ENCODE assay signal across 10 mouse cellular contexts in genomic region chr9:54765336-54766085, GRCm38 (mm10). TPM values are rescaled to one million over a fixed set of nuclear protein-coding genes. Genes with fewer than 3 reads are reported as not detected.
A peak's percentile ranks its signal among the peaks of the same experiment; 100 is the strongest.
DNase-seq lines count a peak whose midpoint lies in the region; ATAC-seq and TF ChIP-seq lines count a peak whose summit lies in the region.
"Had no signal": no experiment of that assay in that cellular context is flagged by ENCODE, and none has a peak within 500 bp of the region (broad histone marks: within the 10 kb centered on the region; RNA-seq: fewer than 3 reads in every experiment).

No protein-coding gene starts in this region.

- no peaks in the 10 kb centered on the region for H3K36me3 ChIP-seq in heart, postnatal 0 days (replicated peaks; ENCODE audit: control insufficient read depth, insufficient read depth, low read length)
- no peaks in the 10 kb centered on the region for H3K36me3 ChIP-seq in intestine, embryonic 14.5 days (ENCODE audit: control insufficient read depth, insufficient read depth, low read length)
- H3K36me3 ChIP-seq in neural tube, embryonic 13.5 days, result no peaks in the 10 kb centered on the region

- ATAC-seq in heart, postnatal 0 days (ENCODE audit: insufficient read depth, low read depth), result no peak
- 0 out of 2 replicates have a peak, but pooled peaks have one; percentile 40 for ATAC-seq in intestine, embryonic 14.5 days (replicated peaks; ENCODE audit: low FRiP score, low TSS enrichment, low read depth)
- peak; percentile 30; the same call in 1 of the 2 replicates for ATAC-seq in neural tube, embryonic 13.5 days (ENCODE audit: low read depth)

- H3K27me3 ChIP-seq in heart, postnatal 0 days (ENCODE audit: control insufficient read depth, insufficient read depth, low read length), result peaks cover 88% of the 10 kb centered on the region
- peaks cover 71% of the 10 kb centered on the region for H3K27me3 ChIP-seq in intestine, embryonic 14.5 days (replicated peaks; ENCODE audit: control insufficient read depth, insufficient read depth, low read length)
- H3K27me3 ChIP-seq in neural tube, embryonic 13.5 days, result peaks cover 67% of the 10 kb centered on the region

- peak overlapping the region; percentile 49 for H3K4me2 ChIP-seq in heart, postnatal 0 days (ENCODE audit: low read depth, low read length)
- H3K4me2 ChIP-seq in intestine, embryonic 14.5 days (ENCODE audit: low read length), result peak overlapping the region; percentile 69
- peak overlapping the region; percentile 74 for H3K4me2 ChIP-seq in neural tube, embryonic 13.5 days

- H3K9me3 ChIP-seq in heart, postnatal 0 days (replicated peaks; ENCODE audit: control insufficient read depth, low read length), result no peaks in the 10 kb centered on the region
- no peaks in the 10 kb centered on the region for H3K9me3 ChIP-seq in intestine, embryonic 14.5 days (ENCODE audit: control insufficient read depth, low read length)
- H3K9me3 ChIP-seq in neural tube, embryonic 13.5 days, result no peaks in the 10 kb centered on the region

- H3K27ac ChIP-seq in heart, postnatal 0 days (ENCODE audit: low read depth), result no peak overlapping the region
- no peak overlapping the region for H3K27ac ChIP-seq in intestine, embryonic 14.5 days (ENCODE audit: low read depth)
- 0 out of 2 replicates have a peak overlapping the region, but pooled peaks have one; percentile 5 for H3K27ac ChIP-seq in neural tube, embryonic 13.5 days (replicated peaks)
- H3K27ac ChIP-seq: macrophage had no signal

- TF ChIP-seq CTCF in heart, postnatal 0 days (IDR thresholded peaks at IDR 0.05; ENCODE audit: low read depth), result no peak

- DNase-seq in heart, postnatal 0 days (ENCODE audit: low spot score), result no peak
- DNase-seq in heart, adult 8-10 months (ENCODE audit: low spot score), result no peak
- DNase-seq in embryo, embryonic 11 days, result peak; percentile 73
- peak; percentile 69 for DNase-seq in intestine, embryonic 14.5 days (ENCODE audit: low spot score)
- DNase-seq in thymus, postnatal 25 days, result no peak
- no peak for DNase-seq in cerebellum, adult 8-10 months
- no peak for DNase-seq in adrenal gland, adult 8-10 months

- WGBS in heart, postnatal 0 days, result under 1% methylated on average over 41 of the region's 41 CpGs
- WGBS in intestine, embryonic 14.5 days, result under 1% methylated on average over 41 of the region's 41 CpGs
- 1% methylated on average over 41 of the region's 41 CpGs for WGBS in neural tube, embryonic 13.5 days

- peak overlapping the region; percentile 37 for H3K4me3 ChIP-seq in heart, postnatal 0 days (ENCODE audit: low read depth, low read length)
- peak overlapping the region; percentile 39 for H3K4me3 ChIP-seq in intestine, embryonic 14.5 days (ENCODE audit: low read depth, low read length)
- peak overlapping the region; percentile 45 for H3K4me3 ChIP-seq in neural tube, embryonic 13.5 days

- peaks cover 11% of the 10 kb centered on the region; the same call in 1 of the 2 replicates for H3K4me1 ChIP-seq in heart, postnatal 0 days (ENCODE audit: control insufficient read depth, insufficient read depth)
- H3K4me1 ChIP-seq in intestine, embryonic 14.5 days (replicated peaks; ENCODE audit: control insufficient read depth, insufficient read depth, low read length), result peaks cover 18% of the 10 kb centered on the region; the same call in 1 of the 2 replicates
- peaks cover 61% of the 10 kb centered on the region for H3K4me1 ChIP-seq in neural tube, embryonic 13.5 days (replicated peaks)

- TF ChIP-seq EP300 in heart, postnatal 0 days (IDR thresholded peaks at IDR 0.05; ENCODE audit: low read depth), result no peak

- no peak overlapping the region for H3K9ac ChIP-seq in heart, postnatal 0 days (replicated peaks; ENCODE audit: low read depth, low read length)
- no peak overlapping the region for H3K9ac ChIP-seq in intestine, embryonic 14.5 days (ENCODE audit: low read length)
- H3K9ac ChIP-seq in neural tube, embryonic 13.5 days, result peak overlapping the region; percentile 73

RNA-seq across cellular contexts. Expression of gene Crabp1, which starts 1.0 kb away (rescaled TPM):
- total RNA-seq in heart, postnatal 0 days (2014; rRNA removed; ENCODE audit: low replicate concordance), result not detected in 2 replicates
- 0.34 and 0.60 TPM in 2 replicates for polyA plus RNA-seq in heart, postnatal 0 days (2015; fragmentation: Nextera tagmentation; extraction: Ambion mirVana)
- total RNA-seq in heart, adult 8-10 months (2022), result not detected
- 15.9 and 22.6 TPM in 2 replicates for polyA plus RNA-seq in intestine, embryonic 14.5 days (2014; fragmentation: Nextera tagmentation; extraction: Ambion mirVana)
- polyA plus RNA-seq in neural tube, embryonic 13.5 days (2015; fragmentation: Nextera tagmentation; extraction: Ambion mirVana), result 578 and 623 TPM in 2 replicates
- 10 to 100 TPM; 11.0 to 25.5 (median 15.2) TPM for total RNA-seq in adrenal gland, adult 8-10 months (2022)
- total RNA-seq: common myeloid progenitor, adult 5-6 weeks had no signal
- polyA plus RNA-seq: macrophage had no signal

RNA-seq across cellular contexts. Expression of gene Wdr61, which starts 31.2 kb away (rescaled TPM):
- 35.1 and 65.5 TPM in 2 replicates for total RNA-seq in heart, postnatal 0 days (2014; rRNA removed; ENCODE audit: low replicate concordance)
- 91.8 and 92.2 TPM in 2 replicates for polyA plus RNA-seq in heart, postnatal 0 days (2015; fragmentation: Nextera tagmentation; extraction: Ambion mirVana)
- total RNA-seq in heart, adult 8-10 months (2022), result 10 to 100 TPM; 27.3 to 32.4 (median 29.6) TPM
- polyA plus RNA-seq in intestine, embryonic 14.5 days (2014; fragmentation: Nextera tagmentation; extraction: Ambion mirVana), result 162 and 170 TPM in 2 replicates
- 94.3 and 96.3 TPM in 2 replicates for polyA plus RNA-seq in neural tube, embryonic 13.5 days (2015; fragmentation: Nextera tagmentation; extraction: Ambion mirVana)
- 10 to 100 TPM; 65.7 to 74.8 (median 70.1) TPM for total RNA-seq in adrenal gland, adult 8-10 months (2022)

Comparison
In these comparisons a context has a peak if more than half of its experiments do, and no peak if none do; other contexts are left out.
1. DNase-seq: peak in embryo, embryonic 11 days (single experiment) and intestine, embryonic 14.5 days (single experiment); none in heart, postnatal 0 days (single experiment), heart, adult 8-10 months (single experiment), thymus, postnatal 25 days (single experiment), cerebellum, adult 8-10 months (single experiment) and adrenal gland, adult 8-10 months (single experiment).
2. RNA of gene Crabp1, which starts 1.0 kb away (total RNA-seq): 11.0 to 25.5 TPM in adrenal gland, adult 8-10 months; not detected in heart, postnatal 0 days and not detected in heart, adult 8-10 months; every median in the first group is over 10 times any median in the second.
3. Peak in every context shown above with its lines, with median percentiles within 50 percentile points of each other: H3K4me2 ChIP-seq and H3K4me3 ChIP-seq.